Mouse (Mus musculus) natural killer cell, adult 2 months (primary cell): ENCODE results near the gene Rnf5.

Experiments used
- DNase-seq, 2 experiments: peaks; one replicate each; pipeline ENCODE4 v3.0.0; 2022; ENCODE audit warnings: low spot score in 2 of 2

The Rnf5 gene

DNA sequence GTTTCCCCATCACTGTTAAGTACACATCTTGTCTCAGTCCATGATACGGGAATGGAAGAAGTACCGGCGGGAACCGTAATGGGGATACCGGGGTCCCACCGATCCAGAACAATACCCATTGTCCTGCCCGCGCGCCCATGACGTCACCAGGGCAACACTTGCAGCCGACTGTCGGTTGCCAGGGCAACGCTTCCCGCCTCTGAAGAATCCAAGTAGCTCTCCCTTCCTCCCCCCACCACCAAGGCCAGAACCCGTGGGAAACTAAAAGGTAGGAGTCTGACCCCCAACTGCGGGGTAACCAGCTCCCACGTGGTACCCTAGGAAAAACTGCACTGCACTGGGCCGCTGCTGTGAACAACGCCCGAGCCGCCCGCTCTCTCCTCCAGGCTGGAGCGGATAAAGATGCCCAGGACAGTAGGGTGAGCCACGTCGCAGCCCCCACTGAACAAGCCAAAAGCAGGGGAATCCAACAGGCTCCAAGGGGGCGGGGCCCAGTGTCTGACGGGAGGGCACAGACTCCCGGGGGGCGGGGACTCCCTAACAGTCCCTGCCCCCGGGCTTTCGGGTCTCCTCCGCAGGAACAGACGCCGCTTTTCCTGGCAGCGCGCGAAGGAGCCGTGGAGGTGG is 16.6 kb downstream of the Rnf5 start:
- DNase-seq = peak; percentile 60 to 63

DNA sequence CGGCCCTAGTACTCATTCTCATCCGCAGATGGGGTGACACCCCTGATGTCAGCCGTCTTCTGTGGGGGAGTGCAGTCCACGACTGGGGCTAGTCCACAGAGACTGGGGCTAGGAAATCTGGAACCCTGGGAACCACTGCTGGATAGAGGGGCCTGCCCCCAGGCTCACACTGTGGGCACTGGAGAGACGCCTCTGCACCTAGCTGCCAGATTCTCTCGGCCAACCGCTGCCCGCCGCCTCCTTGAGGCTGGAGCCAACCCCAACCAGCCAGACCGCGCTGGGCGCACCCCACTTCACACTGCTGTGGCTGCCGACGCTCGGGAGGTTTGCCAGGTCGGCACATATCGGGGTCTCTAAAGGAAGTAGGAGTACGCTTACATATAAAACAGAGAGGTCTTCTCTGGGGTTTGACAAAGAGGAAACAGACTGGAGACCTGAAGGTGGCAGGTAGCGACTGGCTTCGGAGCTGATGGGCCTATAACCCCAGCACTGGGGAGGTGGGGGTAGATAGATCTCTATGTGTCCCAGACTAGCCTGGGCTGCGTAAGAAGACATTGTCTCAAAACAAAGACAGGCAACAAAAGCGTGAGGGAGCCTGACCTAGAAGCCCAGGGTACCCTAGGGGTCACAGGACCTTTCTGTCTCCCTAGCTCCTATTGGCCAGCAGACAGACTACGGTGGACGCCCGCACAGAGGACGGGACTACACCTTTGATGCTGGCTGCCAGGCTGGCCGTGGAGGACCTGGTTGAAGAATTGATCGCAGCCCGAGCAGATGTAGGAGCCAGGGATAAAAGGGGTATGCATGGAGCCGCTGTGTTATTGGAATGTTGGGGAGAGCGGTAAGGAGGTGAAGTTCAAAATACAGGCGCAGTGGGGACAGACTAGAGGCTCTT is 17.4 kb downstream of the Rnf5 start:
- no peak for DNase-seq

DNA sequence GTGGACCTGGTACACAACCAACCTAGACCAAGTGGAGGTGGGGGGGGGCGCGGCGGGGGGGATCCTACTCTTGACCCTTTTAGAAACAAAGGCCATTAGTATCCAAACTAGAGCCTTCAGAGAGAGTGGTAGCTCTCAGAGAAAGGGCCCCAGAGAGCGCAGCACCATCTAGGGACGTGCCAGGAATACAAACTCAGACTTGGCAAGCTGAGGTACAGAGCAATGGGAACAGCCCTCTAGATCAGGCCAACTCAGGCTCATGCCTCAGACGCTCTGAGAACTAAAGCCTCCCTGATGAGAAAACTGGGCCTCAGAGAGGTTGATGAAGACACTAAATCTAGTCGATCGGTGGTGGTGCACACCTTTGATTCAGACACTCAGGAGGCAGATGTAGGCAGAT is 18.4 kb downstream of the Rnf5 start:
- no peak for DNase-seq

DNA sequence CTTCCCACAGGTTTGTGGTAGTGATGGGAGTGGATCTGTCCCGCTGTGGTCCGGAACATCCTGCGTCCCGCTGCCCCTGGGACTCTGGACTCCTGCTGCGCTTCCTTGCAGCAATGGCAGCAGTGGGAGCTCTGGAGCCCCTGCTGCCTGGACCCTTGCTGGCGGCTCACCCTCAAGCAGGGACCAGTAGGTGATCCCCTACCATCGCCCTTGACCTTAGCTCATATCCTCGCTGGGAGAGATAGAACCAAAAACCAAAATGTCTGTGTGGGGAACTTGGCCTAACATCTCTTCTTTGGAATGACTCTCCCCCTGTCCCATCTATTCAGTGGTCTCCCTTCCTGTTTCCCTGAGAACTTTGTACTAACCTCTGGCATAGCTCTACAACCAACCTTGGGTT is 19.7 kb downstream of the Rnf5 start:
- DNase-seq = no peak

DNA sequence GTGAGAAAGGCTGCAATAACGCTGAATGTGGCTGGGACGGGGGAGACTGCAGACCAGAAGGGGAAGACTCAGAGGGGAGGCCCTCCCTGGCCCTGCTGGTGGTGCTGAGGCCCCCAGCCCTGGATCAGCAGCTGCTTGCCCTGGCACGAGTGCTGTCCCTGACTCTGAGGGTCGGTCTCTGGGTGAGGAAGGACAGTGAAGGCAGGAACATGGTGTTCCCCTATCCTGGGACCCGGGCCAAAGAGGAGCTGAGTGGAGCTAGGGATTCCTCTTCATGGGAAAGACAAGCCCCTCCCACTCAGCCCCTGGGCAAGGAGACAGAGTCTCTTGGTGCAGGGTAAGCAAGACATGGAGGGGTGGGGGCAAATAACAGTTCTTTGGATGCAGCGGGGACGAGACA is 20.1 kb downstream of the Rnf5 start:
- no peak for DNase-seq

DNA sequence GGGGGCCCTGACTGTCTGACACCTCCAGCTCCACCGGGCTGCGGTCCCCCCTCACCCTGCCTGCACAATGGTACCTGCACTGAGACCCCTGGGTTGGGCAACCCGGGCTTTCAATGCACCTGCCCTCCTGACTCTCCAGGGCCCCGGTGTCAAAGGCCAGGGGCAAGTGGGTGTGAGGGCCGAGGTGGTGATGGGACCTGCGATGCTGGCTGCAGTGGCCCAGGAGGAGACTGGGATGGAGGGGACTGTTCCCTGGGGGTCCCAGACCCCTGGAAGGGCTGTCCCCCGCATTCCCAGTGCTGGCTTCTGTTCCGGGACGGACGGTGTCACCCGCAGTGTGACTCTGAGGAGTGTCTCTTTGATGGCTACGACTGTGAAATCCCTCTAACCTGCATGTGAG is 21.0 kb downstream of the Rnf5 start:
- no peak for DNase-seq

DNA sequence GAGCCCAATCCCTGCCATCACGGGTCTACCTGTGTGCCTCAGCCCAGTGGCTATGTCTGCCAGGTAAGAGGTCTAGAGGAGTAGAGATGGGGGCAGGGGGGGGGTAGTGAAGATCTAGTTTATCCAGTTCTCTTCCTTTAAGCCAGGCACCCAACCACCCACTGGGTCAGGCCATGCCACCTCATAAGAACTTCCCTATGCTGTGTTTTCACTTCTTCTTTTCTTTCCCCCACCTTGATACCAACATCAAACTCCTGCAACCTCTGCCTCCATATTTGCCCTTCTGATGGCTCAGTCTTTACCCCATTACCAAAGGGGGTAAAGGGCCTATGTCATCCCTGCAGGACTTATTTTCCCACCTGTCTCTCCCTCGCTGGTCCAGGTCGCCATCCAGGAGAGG is 25.4 kb downstream of the Rnf5 start:
- peak in 1 of 2 experiments; percentile 54 for DNase-seq

DNA sequence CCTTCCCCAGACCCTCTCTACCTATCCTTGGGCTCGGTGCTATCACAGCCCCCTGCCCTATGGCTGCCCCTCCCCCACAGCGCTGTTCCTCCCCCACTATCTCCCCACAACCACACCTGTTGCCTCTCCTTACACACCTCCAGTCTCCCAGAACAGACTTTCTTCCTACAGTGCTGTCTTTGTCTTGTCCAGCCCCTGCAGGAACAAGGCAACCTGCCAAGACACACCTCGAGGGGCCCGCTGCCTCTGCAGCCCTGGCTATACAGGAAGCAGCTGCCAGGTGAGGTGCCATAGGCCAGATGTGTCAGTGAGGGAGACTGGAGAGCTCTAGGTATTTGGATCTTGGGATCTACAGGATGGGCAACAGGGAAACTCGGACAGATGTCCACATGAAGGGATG is 26.9 kb downstream of the Rnf5 start:
- no peak for DNase-seq

DNA sequence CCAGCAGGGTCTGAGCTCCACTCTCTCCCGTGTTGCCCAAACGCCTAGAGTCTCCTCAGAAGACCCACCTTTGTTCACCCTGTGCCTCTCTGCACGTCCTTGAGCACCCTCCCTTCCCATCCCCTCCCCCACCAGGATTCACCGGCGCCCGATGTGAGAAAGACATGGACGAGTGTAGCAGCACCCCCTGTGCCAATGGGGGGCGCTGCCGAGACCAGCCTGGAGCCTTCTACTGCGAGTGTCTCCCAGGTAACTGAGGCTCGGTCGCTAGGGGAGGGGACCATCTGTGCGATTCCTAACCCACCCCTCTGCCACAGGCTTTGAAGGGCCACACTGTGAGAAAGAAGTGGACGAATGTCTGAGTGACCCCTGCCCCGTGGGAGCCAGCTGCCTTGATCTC is 31.1 kb downstream of the Rnf5 start:
- DNase-seq = no peak

DNA sequence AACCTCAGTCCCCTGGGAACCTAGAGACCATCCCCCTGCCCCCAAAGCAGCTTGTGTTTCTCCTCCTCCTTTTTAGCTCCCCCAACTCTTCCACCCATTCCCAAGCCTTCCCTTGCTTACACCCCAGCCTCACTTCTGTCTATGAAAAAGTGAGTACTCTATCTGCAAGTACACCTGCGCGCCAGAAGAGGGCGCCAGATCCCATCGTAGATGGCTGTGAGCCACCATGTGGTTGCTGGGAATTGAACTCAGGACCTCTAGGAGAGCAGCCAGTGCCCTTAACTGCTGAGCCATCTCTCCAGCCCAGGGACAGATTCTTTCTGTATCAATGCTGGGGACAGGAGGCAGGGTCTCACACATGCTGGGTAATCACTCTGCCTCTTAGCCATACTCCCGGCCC is 31.6 kb downstream of the Rnf5 start:
- no peak for DNase-seq

DNA sequence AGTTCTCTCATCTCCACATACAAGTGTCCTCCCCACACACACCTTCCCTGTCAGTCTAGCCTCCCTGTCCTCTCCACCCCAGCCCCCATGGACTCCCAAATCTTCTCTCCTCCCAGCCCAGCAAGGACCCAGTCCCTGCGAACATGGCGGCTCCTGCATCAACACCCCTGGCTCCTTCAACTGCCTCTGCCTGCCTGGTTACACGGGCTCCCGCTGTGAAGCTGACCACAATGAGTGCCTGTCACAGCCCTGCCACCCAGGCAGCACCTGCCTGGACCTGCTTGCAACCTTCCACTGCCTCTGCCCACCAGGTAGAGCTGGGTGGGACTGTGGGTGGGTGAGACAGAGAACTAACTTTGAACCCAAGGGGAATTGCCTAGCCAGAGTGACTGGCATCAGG is 33.6 kb downstream of the Rnf5 start:
- no peak for DNase-seq

DNA sequence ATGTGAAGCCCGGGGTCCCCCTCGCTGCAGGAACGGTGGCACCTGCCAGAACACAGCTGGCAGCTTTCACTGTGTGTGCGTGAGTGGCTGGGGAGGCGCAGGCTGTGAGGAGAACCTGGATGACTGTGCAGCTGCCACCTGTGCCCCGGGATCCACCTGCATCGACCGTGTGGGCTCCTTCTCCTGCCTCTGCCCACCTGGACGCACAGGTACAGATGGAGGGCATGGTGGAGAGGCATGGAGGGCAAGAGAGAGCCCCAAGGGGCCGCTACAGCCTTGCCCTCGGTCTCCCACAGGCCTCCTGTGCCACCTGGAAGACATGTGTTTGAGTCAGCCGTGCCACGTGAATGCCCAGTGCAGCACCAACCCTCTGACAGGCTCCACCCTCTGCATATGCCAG is 35.1 kb downstream of the Rnf5 start:
- no peak for DNase-seq

DNA sequence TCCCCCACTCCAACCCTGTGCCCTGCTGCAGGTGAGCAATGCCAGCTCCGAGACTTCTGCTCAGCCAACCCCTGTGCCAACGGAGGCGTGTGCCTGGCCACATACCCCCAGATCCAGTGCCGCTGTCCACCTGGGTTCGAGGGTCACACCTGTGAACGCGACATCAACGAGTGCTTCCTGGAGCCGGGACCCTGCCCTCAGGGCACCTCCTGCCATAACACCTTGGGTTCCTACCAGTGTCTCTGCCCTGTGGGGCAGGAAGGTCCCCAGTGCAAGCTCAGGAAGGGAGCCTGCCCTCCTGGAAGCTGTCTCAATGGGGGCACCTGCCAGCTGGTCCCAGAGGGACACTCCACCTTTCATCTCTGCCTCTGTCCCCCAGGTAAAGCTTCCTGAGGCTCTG is 36.2 kb downstream of the Rnf5 start:
- DNase-seq = no peak

DNA sequence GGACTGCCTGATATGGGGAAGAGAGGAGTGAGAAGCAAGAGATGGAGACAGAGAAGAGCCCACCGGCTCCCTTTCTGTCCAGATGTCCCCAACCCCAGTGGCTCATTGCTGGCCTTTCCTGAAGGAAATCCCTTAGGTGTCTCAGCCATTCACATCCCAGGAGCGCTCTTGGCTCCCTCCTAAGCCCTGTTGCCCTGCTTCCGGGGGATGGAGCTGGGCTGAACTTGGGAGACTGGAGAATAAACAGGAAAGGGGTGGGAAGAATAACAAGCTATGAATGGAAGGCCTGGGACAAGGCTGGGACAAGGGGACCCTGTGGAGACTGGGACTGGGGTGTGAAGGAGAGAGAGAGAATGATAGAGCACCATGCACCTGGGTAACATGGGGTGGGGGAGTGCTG is 38.7 kb downstream of the Rnf5 start:
- no peak for DNase-seq

DNA sequence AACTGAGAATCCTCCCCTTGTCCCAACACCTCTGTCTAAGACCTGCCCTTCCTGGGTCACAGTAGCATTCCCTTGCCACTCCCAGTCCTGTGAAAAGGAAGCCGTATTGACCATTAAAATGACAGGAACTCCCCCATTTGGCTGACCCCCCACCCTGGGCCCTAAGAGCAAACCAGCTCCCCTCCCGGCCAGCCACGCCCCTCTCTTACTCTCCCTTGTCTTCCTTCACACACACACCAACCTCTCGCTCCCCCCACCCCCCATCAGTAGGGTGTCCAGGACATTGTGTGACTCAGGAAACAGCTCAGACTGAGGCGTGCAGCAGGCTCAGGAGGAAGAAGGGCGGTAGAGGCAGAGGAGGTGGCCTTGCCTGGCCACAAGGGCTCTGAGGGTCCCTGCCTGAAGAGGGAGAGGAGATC is 39.5 kb downstream of the Rnf5 start, which contains the start of gene Notch4:
Gene Notch4, plus strand, starts transcription at position 266 of the 419 bp plus-strand sequence.
- no peak for DNase-seq

DNA sequence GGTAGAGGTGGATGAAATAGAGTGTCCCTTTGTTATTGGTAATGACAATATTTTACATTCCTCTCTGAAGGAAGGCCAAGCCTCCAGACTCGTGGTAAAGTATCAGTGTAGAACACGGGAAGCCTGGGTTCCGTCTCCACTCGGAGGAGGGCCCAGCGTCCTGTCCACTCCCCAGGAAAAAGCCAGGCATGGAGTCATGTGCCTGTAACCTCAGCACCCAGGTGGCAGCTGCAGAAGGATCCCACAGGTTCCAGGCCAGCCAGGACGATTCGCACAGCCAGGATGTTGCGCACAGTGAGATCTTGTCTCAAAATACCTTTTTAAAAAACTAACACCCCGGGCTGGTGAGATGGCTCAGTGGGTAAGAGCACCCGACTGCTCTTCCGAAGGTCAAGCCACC is 40.1 kb downstream of the Rnf5 start:
- no peak for DNase-seq

DNA sequence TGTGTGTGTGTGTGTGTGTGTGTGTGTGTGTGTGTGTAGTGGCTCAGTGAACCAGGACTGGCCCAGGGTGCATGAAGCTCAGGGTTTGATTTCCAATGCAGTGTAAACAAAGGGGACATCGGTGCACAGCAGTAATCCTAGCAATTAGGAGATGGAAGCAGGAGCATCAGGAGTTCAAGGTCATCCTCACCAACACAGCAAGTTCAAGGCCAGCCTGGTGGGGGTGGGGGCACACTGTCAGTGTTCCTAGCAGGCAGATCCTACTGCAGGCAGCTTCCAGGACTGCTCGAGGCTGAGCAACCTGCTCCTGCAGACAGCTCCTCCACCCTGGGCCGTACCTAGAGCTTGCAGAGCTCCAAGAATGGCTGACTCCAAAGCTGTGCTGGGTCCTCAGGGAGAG is 40.9 kb downstream of the Rnf5 start:
- DNase-seq = no peak

DNA sequence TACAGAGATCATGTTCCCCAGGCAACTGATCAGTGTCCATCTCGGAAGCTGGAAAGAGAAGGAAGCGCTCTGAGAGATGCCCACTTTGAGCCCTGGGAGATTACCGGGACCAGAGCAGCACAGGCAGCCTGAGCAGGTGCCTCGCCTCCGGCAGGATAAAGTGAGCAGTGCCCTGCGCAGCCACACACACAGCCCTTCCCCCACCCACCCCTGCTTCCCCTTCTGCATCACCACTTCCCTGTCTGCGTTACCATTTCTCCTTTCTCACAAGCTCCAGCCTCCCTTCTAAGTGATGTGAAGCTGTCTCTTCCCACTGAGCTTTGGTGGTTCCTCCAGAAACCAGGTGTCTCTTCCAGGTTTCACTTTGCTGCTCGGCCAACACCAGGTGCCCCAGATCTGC is 42.3 kb downstream of the Rnf5 start:
- DNase-seq = no peak

DNA sequence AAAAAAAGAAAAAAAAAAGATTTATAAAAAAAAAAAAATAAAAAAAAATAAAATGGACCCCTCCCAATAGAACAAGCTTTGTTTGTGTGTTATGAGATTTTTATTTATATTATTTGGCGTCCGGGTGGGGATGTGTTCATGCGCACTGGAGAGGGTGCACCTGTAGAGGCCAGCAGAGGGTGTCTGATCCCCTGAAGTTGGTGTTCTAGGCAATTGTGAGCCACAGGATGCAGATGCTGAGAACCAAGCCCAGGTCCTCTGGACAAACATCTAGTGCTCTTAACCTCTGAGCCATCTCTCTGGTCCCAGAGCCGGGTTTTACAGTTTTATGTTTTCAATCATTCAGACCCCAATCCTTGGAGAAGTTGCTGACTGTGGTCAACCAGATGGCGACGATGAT is 43.1 kb downstream of the Rnf5 start:
- DNase-seq = no peak

DNA sequence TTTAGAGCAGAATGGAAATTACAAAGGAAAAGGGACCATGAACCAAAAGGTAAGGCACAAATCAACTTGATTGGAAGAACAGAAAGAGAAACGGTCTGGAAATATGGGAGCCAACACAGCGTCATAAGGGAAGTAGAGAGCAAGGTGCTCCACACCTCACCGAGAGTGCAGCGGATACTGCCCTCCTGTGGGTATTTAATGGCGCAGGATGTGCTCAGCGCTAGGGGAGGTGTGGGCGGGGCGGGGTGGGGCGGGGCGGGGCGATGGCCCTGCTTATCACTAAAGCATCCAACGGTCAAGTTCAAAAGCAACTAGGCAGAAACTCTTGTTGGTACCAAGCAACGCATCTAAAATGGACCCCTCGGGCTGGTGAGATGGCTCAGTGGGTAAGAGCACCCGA is 43.6 kb downstream of the Rnf5 start:
- DNase-seq = no peak

DNA sequence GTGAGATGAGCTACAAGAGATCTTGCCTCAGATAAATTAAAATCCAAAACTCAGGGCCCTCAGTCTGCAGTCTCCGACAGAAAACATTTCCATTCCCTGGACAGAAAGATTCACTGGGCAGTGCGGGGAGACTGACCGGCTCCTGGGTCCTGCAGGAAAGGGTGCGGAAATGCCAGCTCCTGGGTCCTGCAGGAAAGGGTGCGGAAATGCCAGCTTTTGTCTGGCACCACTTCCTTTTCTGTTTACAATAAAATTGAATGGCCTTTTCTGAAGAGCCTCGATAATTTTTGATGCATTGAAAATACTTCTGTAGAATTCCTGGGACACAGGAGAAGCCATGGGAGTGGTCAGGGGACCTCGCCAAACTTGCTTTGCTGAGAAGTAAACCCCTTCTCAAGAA is 44.4 kb downstream of the Rnf5 start:
- no peak for DNase-seq

DNA sequence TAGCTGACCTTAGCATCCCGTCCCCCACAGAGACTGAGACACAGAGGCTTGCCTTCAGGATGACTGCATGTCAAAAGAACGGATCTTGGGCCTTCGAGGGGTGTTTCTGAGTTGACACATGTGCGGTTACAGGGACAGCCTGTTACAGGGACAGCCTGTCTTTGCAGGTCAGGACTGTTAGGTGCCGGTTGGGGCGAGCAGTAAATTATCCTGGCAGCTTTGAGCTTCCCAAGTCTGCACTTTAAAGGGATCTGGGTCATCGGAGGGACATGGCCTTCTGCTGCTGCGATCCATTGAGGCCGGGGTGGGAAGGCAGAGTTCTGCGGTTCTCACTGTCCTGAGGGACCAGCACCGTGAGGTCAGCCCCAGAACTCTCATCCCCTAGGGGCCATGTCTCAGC is 46.1 kb downstream of the Rnf5 start:
- no peak for DNase-seq

DNA sequence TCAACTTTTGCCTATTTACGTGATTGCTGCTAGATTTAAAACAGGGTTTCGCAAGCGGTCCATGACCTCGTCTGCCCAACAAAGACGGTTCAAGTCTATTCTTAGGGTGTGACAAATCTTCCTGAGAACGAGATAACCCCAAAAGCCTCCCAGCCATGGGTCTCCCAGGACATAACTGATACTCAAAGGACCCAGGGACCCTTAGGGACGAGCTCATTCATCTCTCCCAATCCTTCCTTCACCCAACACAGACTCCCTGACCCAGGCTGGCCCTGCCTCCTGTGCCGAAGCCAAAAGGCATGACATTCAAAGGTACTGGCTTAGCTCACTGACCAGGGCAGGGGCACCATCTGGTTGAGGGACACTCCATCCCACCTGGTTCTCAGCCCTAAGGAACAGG is 47.1 kb downstream of the Rnf5 start:
- no peak for DNase-seq
